Mouse (Mus musculus): ENCODE measurements around the gene Rpl7l1. TPM values are rescaled to one million over a fixed set of nuclear protein-coding genes. Genes with fewer than 3 reads are reported as not detected.
A peak's percentile ranks its signal among the peaks of the same experiment; 100 is the strongest.

Rpl7l1 gene
- total and polyA plus RNA-seq, 2 experiments: 21.6 to 41.2 TPM

DNA sequence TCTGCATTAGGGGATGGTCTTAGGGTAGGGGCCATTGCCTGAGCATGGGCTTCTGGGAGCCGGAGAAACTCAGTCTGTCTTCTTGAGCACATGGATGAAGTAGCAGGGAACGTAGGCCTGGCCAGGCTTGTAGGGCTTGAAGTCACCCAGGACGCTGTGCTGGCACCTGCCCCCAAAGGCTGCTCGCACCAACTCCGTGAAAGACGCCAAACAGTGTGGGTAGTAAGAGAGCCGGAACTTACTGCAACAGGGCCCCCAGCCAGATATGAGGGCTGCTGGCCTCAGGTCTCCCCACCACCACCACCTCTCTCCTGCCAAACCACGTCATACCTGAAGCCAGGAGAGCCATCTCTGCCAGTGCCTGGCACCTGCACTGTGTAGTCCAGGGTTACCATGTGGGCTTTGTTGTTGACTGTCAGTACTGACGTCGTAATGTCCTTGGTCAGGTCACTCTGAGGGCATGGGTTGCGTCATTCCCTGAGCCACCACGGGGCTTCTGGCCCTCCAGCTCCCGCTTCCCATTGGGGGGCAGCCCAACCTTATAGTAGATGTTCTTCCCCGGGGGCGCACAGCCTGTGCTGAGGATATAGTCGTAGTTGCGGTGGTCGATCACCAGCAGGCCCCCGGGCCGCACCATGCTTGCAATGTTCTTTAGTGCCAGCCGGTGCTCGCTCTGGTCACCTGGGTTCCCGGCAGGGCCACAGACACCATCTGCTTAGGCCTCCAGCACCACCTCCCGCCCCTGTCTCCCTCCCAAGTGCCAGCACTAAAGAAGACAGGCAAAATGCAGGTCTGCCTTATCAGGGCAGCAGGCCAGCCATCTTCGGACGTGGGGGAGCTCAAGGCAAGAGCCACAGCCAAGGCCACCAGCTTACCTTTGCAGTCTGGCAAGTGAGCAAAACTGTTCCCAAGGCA, 56.5 kb downstream of the Rpl7l1 start:
- Histone ChIP-seq H3K9ac (ENCODE audit: low read depth, low read length) (peak overlapping the region; percentile 78), H3K27me3 (ENCODE audit: control insufficient read depth, insufficient read depth, low read length) (no peaks in the 10 kb centered on the region), H3K36me3 (ENCODE audit: control insufficient read depth, insufficient read depth, low read length) (peaks cover 10% of the 10 kb centered on the region), H3K4me3 (ENCODE audit: insufficient read depth, low read depth, low read length) (peak overlapping the region; percentile 51), H3K27ac (replicated peaks; ENCODE audit: insufficient read depth, low read depth, low read length) (peak overlapping the region; percentile 87), H3K4me1 (ENCODE audit: control insufficient read depth, insufficient read depth, low read length) (peaks cover 8% of the 10 kb centered on the region; the same call in 1 of the 2 replicates), H3K79me2 (ENCODE audit: control insufficient read depth, insufficient read depth, low read length) (no peaks in the 10 kb centered on the region)
- peak; percentile 97 for DNase-seq (ENCODE audit: extremely low read depth, low read depth, low spot score)
- TF ChIP-seq POLR2A (IDR thresholded peaks at IDR 0.05; ENCODE audit: extremely low read depth, insufficient read depth, low read length) (0 out of 2 replicates have a peak, but pooled peaks have one; percentile 25), CTCF (IDR thresholded peaks at IDR 0.05; ENCODE audit: low read depth, low read length) (no peak)
- 26% methylated on average over 26 of the region's 26 CpGs for WGBS

DNA sequence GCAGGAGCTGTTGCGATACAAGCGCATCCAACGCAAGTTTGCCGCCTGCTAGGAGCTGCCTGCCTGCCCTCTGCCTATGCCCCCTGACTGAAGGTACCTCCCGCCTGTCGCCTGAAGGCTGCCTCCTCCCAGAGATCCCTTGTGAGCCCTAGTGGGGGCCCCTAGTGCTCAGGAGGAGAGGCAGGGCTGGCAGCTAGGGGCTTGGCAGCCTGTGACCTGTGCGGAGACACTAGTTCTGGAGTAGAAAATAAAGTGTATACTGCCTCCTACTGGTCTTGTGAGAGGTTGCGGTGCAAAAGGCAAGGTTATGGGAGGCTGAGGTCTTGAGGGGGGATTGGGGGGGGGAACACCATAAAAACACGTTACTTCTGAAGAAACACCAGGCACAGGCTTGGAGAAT, 57.2 kb downstream of the Rpl7l1 start:
- DNase-seq (ENCODE audit: extremely low read depth, low read depth, low spot score): peak; percentile 60
- Histone ChIP-seq H3K4me3 (ENCODE audit: insufficient read depth, low read depth, low read length) (peak overlapping the region; percentile 51), H3K4me1 (ENCODE audit: control insufficient read depth, insufficient read depth, low read length) (peaks cover 8% of the 10 kb centered on the region; the same call in 1 of the 2 replicates), H3K27ac (replicated peaks; ENCODE audit: insufficient read depth, low read depth, low read length) (peak overlapping the region; percentile 87), H3K79me2 (ENCODE audit: control insufficient read depth, insufficient read depth, low read length) (no peaks in the 10 kb centered on the region), H3K36me3 (ENCODE audit: control insufficient read depth, insufficient read depth, low read length) (peaks cover 10% of the 10 kb centered on the region), H3K27me3 (ENCODE audit: control insufficient read depth, insufficient read depth, low read length) (no peaks in the 10 kb centered on the region), H3K9ac (ENCODE audit: low read depth, low read length) (peak overlapping the region; percentile 78)
- WGBS: 49% methylated on average over 9 of the region's 9 CpGs
- TF ChIP-seq POLR2A (IDR thresholded peaks at IDR 0.05; ENCODE audit: extremely low read depth, insufficient read depth, low read length) (peak; percentile 25; the same call in 1 of the 2 replicates), CTCF (IDR thresholded peaks at IDR 0.05; ENCODE audit: low read depth, low read length) (peak; percentile 42)

GRCm38 (mm10) chr17:46724477-46725084, 57.9 kb downstream of the Rpl7l1 start:
- Histone ChIP-seq H3K9ac (ENCODE audit: low read depth, low read length) (no peak overlapping the region), H3K36me3 (ENCODE audit: control insufficient read depth, insufficient read depth, low read length) (peaks cover 10% of the 10 kb centered on the region), H3K27ac (replicated peaks; ENCODE audit: insufficient read depth, low read depth, low read length) (peak overlapping the region; percentile 16; the same call in 1 of the 2 replicates), H3K4me1 (ENCODE audit: control insufficient read depth, insufficient read depth, low read length) (peaks cover 5% of the 10 kb centered on the region; the same call in 1 of the 2 replicates), H3K79me2 (ENCODE audit: control insufficient read depth, insufficient read depth, low read length) (no peaks in the 10 kb centered on the region), H3K4me3 (ENCODE audit: insufficient read depth, low read depth, low read length) (no peak overlapping the region), H3K27me3 (ENCODE audit: control insufficient read depth, insufficient read depth, low read length) (no peaks in the 10 kb centered on the region)
- TF ChIP-seq POLR2A (IDR thresholded peaks at IDR 0.05; ENCODE audit: extremely low read depth, insufficient read depth, low read length): 0 out of 2 replicates have a peak, but pooled peaks have one; percentile 23
- no peak for TF ChIP-seq CTCF (IDR thresholded peaks at IDR 0.05; ENCODE audit: low read depth, low read length)
- DNase-seq (ENCODE audit: extremely low read depth, low read depth, low spot score): peak; percentile 75
- WGBS: 36% methylated on average over 20 of the region's 20 CpGs

Other genes starting within 250 kb of the Rpl7l1 start
- 4.1 and 5.1 TPM in 2 replicates for gene Cul9, start 236.3 kb downstream of the Rpl7l1 start, total RNA-seq (2014; rRNA removed)
- gene Cul9, start 236.3 kb downstream of the Rpl7l1 start, polyA plus RNA-seq (2012; rRNA removed): 5.7 and 10.1 TPM in 2 replicates
- 3.4 and 5.4 TPM in 2 replicates for gene Srf, start 226.5 kb downstream of the Rpl7l1 start, total RNA-seq (2014; rRNA removed)
- gene Srf, start 226.5 kb downstream of the Rpl7l1 start, polyA plus RNA-seq (2012; rRNA removed): 32.2 and 45.6 TPM in 2 replicates
- gene Ptk7, start 153.2 kb downstream of the Rpl7l1 start, total RNA-seq (2014; rRNA removed): 0.65 and 0.87 TPM in 2 replicates
- 0.40 and 0.66 TPM in 2 replicates for gene Ptk7, start 153.2 kb downstream of the Rpl7l1 start, polyA plus RNA-seq (2012; rRNA removed)
- 48.1 and 49.0 TPM in 2 replicates for gene Klc4, start 136.7 kb downstream of the Rpl7l1 start, total RNA-seq (2014; rRNA removed)
- 46.6 and 55.5 TPM in 2 replicates for gene Klc4, start 136.7 kb downstream of the Rpl7l1 start, polyA plus RNA-seq (2012; rRNA removed)
- gene Mrpl2, start 136.4 kb downstream of the Rpl7l1 start, total RNA-seq (2014; rRNA removed): 58.5 and 71.1 TPM in 2 replicates
- 95.1 and 97.3 TPM in 2 replicates for gene Mrpl2, start 136.4 kb downstream of the Rpl7l1 start, polyA plus RNA-seq (2012; rRNA removed)
- 5.0 and 5.4 TPM in 2 replicates for gene Cul7, start 132.3 kb downstream of the Rpl7l1 start, total RNA-seq (2014; rRNA removed)
- gene Cul7, start 132.3 kb downstream of the Rpl7l1 start, polyA plus RNA-seq (2012; rRNA removed): 5.6 and 7.1 TPM in 2 replicates
- gene Rrp36, start 108.3 kb downstream of the Rpl7l1 start, total RNA-seq (2014; rRNA removed): 20.3 TPM in 2 replicates
- gene Rrp36, start 108.3 kb downstream of the Rpl7l1 start, polyA plus RNA-seq (2012; rRNA removed): 31.6 and 33.5 TPM in 2 replicates
- gene Mea1, start 103.9 kb downstream of the Rpl7l1 start, total RNA-seq (2014; rRNA removed): 52.4 and 60.4 TPM in 2 replicates
- gene Mea1, start 103.9 kb downstream of the Rpl7l1 start, polyA plus RNA-seq (2012; rRNA removed): 55.2 and 65.9 TPM in 2 replicates
- 23.9 and 44.0 TPM in 2 replicates for gene Klhdc3, start 101.8 kb downstream of the Rpl7l1 start, total RNA-seq (2014; rRNA removed)
- gene Klhdc3, start 101.8 kb downstream of the Rpl7l1 start, polyA plus RNA-seq (2012; rRNA removed): 68.8 and 74.6 TPM in 2 replicates
- 13.6 and 14.8 TPM in 2 replicates for gene Ppp2r5d, start 77.6 kb downstream of the Rpl7l1 start, total RNA-seq (2014; rRNA removed)
- 22.8 and 24.0 TPM in 2 replicates for gene Ppp2r5d, start 77.6 kb downstream of the Rpl7l1 start, polyA plus RNA-seq (2012; rRNA removed)
- gene Pex6, start 71.2 kb downstream of the Rpl7l1 start, total RNA-seq (2014; rRNA removed): 39.5 and 46.4 TPM in 2 replicates
- gene Pex6, start 71.2 kb downstream of the Rpl7l1 start, polyA plus RNA-seq (2012; rRNA removed): 94.8 and 104 TPM in 2 replicates
- gene Gnmt, start 53.5 kb downstream of the Rpl7l1 start, total RNA-seq (2014; rRNA removed): 3,482 and 4,252 TPM in 2 replicates
- 4,950 and 5,107 TPM in 2 replicates for gene Gnmt, start 53.5 kb downstream of the Rpl7l1 start, polyA plus RNA-seq (2012; rRNA removed)
- 28.5 and 28.6 TPM in 2 replicates for gene Cnpy3, start 30.5 kb downstream of the Rpl7l1 start, total RNA-seq (2014; rRNA removed)
- 38.3 and 40.7 TPM in 2 replicates for gene Cnpy3, start 30.5 kb downstream of the Rpl7l1 start, polyA plus RNA-seq (2012; rRNA removed)
- not detected in 2 replicates for gene Ptcra, start 19.0 kb downstream of the Rpl7l1 start, total RNA-seq (2014; rRNA removed)
- 0.06 TPM in 1 of 2 replicates, not detected in the other for gene Ptcra, start 19.0 kb downstream of the Rpl7l1 start, polyA plus RNA-seq (2012; rRNA removed)
- gene 2310039H08Rik, start 10.0 kb downstream of the Rpl7l1 start, total RNA-seq (2014; rRNA removed): 97.6 and 124 TPM in 2 replicates
- gene 2310039H08Rik, start 10.0 kb downstream of the Rpl7l1 start, polyA plus RNA-seq (2012; rRNA removed): 167 and 185 TPM in 2 replicates
- 7.9 and 13.5 TPM in 2 replicates for gene Bicral, start 75.8 kb upstream of the Rpl7l1 start, total RNA-seq (2014; rRNA removed)
- 3.2 and 3.9 TPM in 2 replicates for gene Bicral, start 75.8 kb upstream of the Rpl7l1 start, polyA plus RNA-seq (2012; rRNA removed)
- 8.5 and 10.0 TPM in 2 replicates for gene Tbcc, start 108.0 kb upstream of the Rpl7l1 start, total RNA-seq (2014; rRNA removed)
- gene Tbcc, start 108.0 kb upstream of the Rpl7l1 start, polyA plus RNA-seq (2012; rRNA removed): 16.0 and 17.0 TPM in 2 replicates
- not detected in 2 replicates for gene Prph2, start 127.8 kb upstream of the Rpl7l1 start, total RNA-seq (2014; rRNA removed)
- gene Prph2, start 127.8 kb upstream of the Rpl7l1 start, polyA plus RNA-seq (2012; rRNA removed): 0.02 TPM in 1 of 2 replicates, not detected in the other
- 36.0 and 37.4 TPM in 2 replicates for gene Ubr2, start 227.9 kb upstream of the Rpl7l1 start, total RNA-seq (2014; rRNA removed)
- 20.8 and 29.9 TPM in 2 replicates for gene Ubr2, start 227.9 kb upstream of the Rpl7l1 start, polyA plus RNA-seq (2012; rRNA removed)